Mouse (Mus musculus) kidney, adult 2 months (tissue): ENCODE measurements around the gene H2-M5.

Experiments
- CTCF ChIP-seq: fragments of 200-500 bp; conservative IDR thresholded peaks from 2 replicates; pipeline ENCODE4 v1.5.1; 2011; ENCODE audit warnings: low read depth, mild to moderate bottlenecking, control low read depth, low read length, moderate library complexity, mixed read lengths; ENCODE audit not compliant: insufficient read depth, insufficient read length
- POLR2A ChIP-seq: fragments of 200-500 bp; IDR thresholded peaks from one replicate; pipeline ENCODE4 v1.6.1; 2011; ENCODE audit warnings: low read depth, low read length, control low read depth

DNA sequence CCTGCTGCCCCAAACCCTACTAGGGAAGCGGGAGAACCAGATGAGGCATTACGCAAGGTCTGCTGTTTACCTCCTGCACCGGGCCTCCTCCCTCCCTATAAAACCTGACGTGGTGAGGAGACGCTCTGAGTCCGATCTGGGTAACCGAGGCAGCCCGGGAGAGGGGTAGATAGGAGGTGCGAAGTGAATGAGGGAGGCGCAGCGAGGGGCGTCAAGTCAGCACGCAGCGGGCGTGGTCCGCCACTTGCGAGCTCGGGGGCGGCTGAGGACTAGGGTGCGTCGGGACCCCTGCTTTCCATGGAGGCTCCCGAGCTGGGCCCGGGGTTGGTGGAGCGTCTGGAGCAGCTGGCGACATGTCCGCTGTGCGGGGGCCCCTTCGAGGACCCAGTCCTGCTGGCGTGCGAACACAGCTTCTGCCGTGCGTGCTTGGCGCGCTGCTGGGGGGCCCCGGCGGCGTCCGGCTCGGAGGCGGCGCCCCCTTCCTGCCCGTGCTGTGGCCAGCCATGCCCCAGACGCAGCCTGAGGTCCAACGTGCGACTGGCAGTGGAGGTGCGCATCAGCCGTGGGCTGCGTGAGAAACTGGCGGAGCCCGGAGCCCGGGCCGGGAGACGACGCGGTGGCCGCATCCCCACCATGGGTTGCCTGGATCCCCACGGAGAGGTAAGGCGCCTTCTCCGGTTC is 46.4 kb downstream of the H2-M5 start, which contains the start of gene Rnf39:
- no peak for TF ChIP-seq POLR2A
- TF ChIP-seq CTCF = no peak
